Mouse (Mus musculus): ENCODE measurements around the gene Kctd7. TPM values are rescaled to one million over a fixed set of nuclear protein-coding genes. Genes with fewer than 3 reads are reported as not detected.

The Kctd7 gene
- polyA plus RNA-seq, 1 experiment from 2014 or later: 12.2 TPM

DNA sequence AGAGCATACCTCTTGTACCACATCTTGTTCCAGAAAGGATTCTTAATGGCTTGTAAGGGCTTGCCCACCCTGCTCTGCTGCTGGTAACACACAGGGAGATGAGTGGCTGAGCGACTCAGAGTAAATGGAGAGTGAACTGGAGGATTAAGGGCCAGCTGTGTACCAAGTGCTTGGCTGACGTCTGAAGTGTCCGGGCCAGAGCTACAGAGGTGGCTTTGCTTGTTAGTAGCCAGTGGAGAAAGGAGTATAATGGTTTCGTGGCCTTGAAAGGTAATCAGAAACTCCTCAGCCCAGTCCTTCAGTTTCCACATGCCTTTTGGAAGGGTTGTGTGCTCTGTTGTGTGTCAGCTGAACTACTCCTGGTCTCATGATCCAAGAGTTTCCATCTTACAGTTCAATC is 33.2 kb downstream of the Kctd7 start:
- ATAC-seq (ENCODE audit: low FRiP score, low read depth): no peak
- WGBS: 74% methylated on average over 4 of the region's 4 CpGs

DNA sequence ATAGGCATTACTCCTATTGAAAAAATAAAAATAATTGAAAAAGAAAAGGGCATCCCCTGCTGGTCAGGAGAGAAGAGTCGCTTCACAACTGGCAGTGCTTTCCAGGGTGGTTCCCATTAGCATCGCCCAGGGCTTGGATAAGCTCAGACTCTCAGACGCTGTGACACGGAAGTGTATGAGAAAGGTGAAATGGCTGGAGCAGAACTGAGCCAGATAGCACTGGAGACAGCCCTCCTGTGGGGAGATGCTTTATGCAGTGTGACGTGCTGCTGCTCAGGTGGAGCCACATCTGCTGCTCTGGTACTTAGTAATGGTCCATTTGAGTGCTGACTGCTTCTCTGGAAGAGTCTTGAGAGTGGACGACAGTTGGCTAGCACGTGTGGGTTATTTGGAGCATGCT is 35.7 kb downstream of the Kctd7 start:
- Histone ChIP-seq H3K9me3 (no peaks in the 10 kb centered on the region), H3K4me1 (no peaks in the 10 kb centered on the region), H3K4me2 (replicated peaks) (no peak overlapping the region), H3K27me3 (replicated peaks) (no peaks in the 10 kb centered on the region), H3K36me3 (no peaks in the 10 kb centered on the region), H3K9ac (no peak overlapping the region), H3K27ac (no peak overlapping the region), H3K4me3 (no peak overlapping the region)
- ATAC-seq (ENCODE audit: low FRiP score, low read depth): no peak
- WGBS: 67% methylated on average over 7 of the region's 7 CpGs

More for the DNA sequence above, 33.2 kb downstream of the Kctd7 start:
- H3K27me3 ChIP-seq (replicated peaks): no peaks in the 10 kb centered on the region
- H3K36me3 ChIP-seq: no peaks in the 10 kb centered on the region
- no peak overlapping the region for H3K27ac ChIP-seq
- H3K4me2 ChIP-seq (replicated peaks): no peak overlapping the region
- no peak overlapping the region for H3K4me3 ChIP-seq
- peaks cover 5% of the 10 kb centered on the region for H3K4me1 ChIP-seq
- no peaks in the 10 kb centered on the region for H3K9me3 ChIP-seq
- no peak overlapping the region for H3K9ac ChIP-seq

DNA sequence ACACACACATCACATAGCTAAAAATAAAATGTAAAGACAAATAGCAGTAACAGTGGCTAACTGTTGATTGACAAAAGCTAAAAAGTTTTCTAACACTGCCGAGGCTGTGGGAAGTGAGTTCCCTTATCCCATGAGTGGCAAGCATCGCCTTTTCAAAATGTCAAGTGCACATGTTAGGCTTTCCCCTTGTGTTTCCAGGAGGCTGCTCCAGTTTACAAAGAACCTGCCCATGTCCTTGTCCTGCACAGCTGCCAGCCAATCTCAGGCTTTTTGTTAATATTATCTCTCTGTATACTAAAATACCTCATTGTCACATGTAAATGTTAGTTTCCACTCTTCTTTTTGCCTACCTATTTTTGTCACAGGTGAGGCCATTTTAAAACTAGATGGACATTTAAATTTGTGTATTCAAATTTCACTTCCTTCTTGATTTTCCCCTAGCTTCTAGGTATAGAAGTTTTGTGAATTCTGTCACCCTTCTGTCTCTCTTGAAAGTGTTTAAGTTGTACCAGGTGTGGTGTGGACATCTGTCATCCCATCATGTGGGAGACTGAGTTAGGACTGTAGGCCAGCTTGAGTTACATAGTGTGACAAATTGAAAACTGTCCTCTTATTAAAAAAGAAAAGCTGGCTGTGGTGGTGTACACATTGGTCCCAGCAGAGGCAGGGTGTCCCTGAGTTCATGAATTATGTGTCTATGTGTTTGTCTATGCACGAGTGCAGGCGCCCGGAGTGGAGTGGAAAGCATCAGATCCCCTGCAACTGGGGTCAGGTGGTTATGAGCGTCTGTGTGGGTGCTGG is 37.3 kb downstream of the Kctd7 start:
- 91% methylated on average over 6 of the region's 6 CpGs for WGBS
- Histone ChIP-seq H3K4me3 (no peak overlapping the region), H3K4me2 (replicated peaks) (no peak overlapping the region), H3K9me3 (no peaks in the 10 kb centered on the region), H3K27me3 (replicated peaks) (no peaks in the 10 kb centered on the region), H3K9ac (no peak overlapping the region), H3K36me3 (no peaks in the 10 kb centered on the region), H3K4me1 (no peaks in the 10 kb centered on the region), H3K27ac (no peak overlapping the region)
- no peak for ATAC-seq (ENCODE audit: low FRiP score, low read depth)

DNA sequence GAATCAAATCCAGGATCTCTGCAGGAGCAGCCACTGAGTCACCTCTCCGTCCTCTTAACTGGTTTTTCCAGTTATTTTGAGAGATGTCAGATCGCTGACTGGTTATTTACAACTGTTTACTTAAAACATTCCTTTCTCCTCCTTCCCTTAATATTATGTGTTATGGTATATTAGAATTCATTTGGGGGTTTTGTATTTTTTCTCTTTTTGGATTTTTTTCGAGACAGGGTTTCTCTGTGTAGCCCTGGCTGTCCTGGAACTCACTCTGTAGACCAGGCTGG is 37.8 kb downstream of the Kctd7 start:
- no peak overlapping the region for H3K27ac ChIP-seq
- no peaks in the 10 kb centered on the region for H3K36me3 ChIP-seq
- no peaks in the 10 kb centered on the region for H3K4me1 ChIP-seq
- no peak overlapping the region for H3K4me2 ChIP-seq (replicated peaks)
- no peak overlapping the region for H3K9ac ChIP-seq
- no peaks in the 10 kb centered on the region for H3K27me3 ChIP-seq (replicated peaks)
- H3K4me3 ChIP-seq: no peak overlapping the region
- no peaks in the 10 kb centered on the region for H3K9me3 ChIP-seq
- 87% methylated on average over 3 of the region's 3 CpGs for WGBS
- no peak for ATAC-seq (ENCODE audit: low FRiP score, low read depth)

DNA sequence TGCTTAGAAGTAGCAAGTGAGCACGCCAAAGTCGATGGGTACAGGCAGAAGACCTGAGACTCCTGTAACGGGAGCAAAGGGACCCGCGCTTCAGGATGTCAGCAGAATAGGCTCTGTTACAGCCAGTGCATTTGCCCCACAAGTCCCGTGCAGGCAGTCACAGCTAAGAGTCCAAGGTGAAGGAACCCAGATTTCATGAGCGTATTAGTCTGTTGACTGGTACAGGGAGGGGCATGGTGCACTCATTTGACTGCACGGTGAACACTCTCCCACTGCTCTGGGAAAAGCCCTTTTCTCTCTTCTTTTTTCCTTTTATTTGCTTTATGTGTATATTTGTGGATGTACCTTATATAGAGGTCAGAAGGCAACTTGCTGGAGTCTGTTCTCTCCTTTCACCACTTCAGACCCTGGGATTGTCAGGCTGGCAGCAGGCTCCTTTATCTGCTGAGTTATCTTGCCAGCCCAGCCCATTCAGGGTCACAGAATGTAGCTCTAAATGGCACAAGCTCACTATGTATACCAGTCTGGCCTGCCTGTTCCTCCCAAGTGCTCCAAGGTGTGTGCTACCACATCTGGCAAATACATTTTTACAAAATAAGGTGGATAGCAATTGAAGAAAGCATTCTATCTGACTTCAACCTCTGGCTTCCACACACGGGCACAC is 39.7 kb downstream of the Kctd7 start:
- Histone ChIP-seq H3K27me3 (replicated peaks) (no peaks in the 10 kb centered on the region), H3K9me3 (no peaks in the 10 kb centered on the region), H3K27ac (no peak overlapping the region), H3K4me3 (no peak overlapping the region), H3K9ac (no peak overlapping the region), H3K4me1 (no peaks in the 10 kb centered on the region), H3K36me3 (peaks cover 5% of the 10 kb centered on the region; the same call in 1 of the 2 replicates), H3K4me2 (replicated peaks) (no peak overlapping the region)
- ATAC-seq (ENCODE audit: low FRiP score, low read depth): no peak
- 88% methylated on average over 9 of the region's 9 CpGs for WGBS

DNA sequence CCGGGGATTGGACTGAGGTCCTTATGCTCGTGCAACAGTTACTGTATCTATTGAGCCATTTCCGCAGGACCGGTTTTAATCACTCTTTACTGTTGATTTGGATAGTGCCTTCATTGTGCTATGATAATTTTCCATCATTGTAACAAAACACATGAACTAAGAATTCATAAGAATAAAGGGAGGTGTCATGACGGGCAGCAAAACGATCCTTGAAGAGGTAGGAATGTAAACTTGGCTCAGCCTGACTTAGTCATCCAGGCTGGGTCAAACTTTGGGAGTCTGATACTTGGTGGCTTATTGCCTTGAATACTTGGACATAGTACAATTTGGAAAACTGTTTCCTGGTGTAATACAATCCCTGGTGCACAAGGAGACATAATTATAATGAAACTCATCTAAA is 40.7 kb downstream of the Kctd7 start:
- WGBS: 90% methylated on average over 6 of the region's 6 CpGs
- no peak overlapping the region for H3K9ac ChIP-seq
- H3K36me3 ChIP-seq: peaks cover 15% of the 10 kb centered on the region; the same call in 1 of the 2 replicates
- no peak overlapping the region for H3K27ac ChIP-seq
- H3K4me3 ChIP-seq: no peak overlapping the region
- H3K9me3 ChIP-seq: no peaks in the 10 kb centered on the region
- H3K4me1 ChIP-seq: no peaks in the 10 kb centered on the region
- no peaks in the 10 kb centered on the region for H3K27me3 ChIP-seq (replicated peaks)
- no peak for ATAC-seq (ENCODE audit: low FRiP score, low read depth)
- no peak overlapping the region for H3K4me2 ChIP-seq (replicated peaks)

DNA sequence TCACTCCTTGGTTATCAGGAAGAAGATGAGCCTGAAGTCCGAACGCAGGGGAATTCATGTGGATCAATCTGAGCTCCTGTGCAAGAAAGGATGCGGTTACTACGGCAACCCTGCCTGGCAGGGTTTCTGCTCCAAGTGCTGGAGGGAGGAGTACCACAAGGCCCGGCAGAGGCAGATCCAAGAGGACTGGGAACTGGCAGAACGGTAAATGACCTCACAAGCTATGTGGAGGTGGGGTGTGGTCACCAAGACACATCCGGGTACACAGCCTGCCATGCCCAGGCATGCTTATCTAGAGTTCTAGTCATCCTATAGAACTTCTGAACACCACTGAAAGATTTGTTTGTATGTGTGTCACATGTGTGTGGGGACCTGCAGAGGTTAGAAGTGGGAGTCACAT is 42.7 kb downstream of the Kctd7 start:
- WGBS: 62% methylated on average over 7 of the region's 7 CpGs
- Histone ChIP-seq H3K4me2 (replicated peaks) (no peak overlapping the region), H3K4me1 (no peaks in the 10 kb centered on the region), H3K36me3 (peaks cover 28% of the 10 kb centered on the region), H3K27ac (peak overlapping the region; percentile 23; the same call in 1 of the 2 replicates), H3K9ac (no peak overlapping the region), H3K9me3 (no peaks in the 10 kb centered on the region), H3K27me3 (replicated peaks) (no peaks in the 10 kb centered on the region), H3K4me3 (no peak overlapping the region)
- no peak for ATAC-seq (ENCODE audit: low FRiP score, low read depth)

DNA sequence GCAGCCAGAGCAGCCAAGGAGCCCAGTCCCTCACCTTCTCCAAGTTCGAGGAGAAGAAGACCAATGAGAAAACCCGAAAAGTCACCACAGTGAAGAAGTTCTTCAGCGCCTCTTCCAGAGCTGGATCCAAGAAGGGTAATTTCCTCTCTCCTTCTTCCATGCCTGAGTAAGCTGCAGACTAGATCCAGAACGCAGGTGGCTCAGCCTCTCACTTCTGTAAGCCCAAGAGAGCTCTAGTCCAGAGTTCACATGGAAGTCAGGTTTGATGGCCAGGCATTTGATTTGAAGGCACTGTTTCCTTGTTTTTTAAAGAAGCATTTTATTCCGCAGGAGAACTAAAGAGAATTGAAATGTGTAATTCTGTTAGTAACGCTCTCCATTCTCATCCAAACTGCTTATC is 46.2 kb downstream of the Kctd7 start:
- Histone ChIP-seq H3K4me2 (replicated peaks) (no peak overlapping the region), H3K4me1 (no peaks in the 10 kb centered on the region), H3K27me3 (replicated peaks) (no peaks in the 10 kb centered on the region), H3K27ac (no peak overlapping the region), H3K9ac (no peak overlapping the region), H3K9me3 (no peaks in the 10 kb centered on the region), H3K36me3 (peaks cover 41% of the 10 kb centered on the region), H3K4me3 (no peak overlapping the region)
- WGBS: 91% methylated on average over 6 of the region's 6 CpGs
- no peak for ATAC-seq (ENCODE audit: low FRiP score, low read depth)

DNA sequence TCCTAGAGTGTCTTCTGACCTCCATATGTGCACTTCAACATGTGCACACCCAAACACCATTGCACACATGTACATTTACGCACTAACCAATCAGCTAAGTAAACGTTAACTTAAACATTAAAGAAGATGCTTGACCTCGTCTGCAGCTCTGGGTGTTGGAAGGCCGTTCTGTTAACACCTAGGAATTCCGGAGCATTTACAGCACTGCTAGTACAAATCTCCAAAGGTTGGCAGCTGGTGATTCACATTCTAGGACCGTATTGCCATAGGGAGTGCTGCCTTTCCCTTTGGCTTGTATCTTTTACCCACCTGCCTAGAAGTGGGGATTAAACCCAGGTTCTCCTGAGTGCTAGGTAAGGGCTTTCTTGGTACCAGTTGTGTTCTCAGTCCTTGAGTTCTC is 47.2 kb downstream of the Kctd7 start:
- no peak overlapping the region for H3K9ac ChIP-seq
- WGBS: 86% methylated on average over 6 of the region's 6 CpGs
- H3K4me3 ChIP-seq: no peak overlapping the region
- no peaks in the 10 kb centered on the region for H3K4me1 ChIP-seq
- H3K9me3 ChIP-seq: no peaks in the 10 kb centered on the region
- ATAC-seq (ENCODE audit: low FRiP score, low read depth): no peak
- no peak overlapping the region for H3K4me2 ChIP-seq (replicated peaks)
- no peaks in the 10 kb centered on the region for H3K27me3 ChIP-seq (replicated peaks)
- no peak overlapping the region for H3K27ac ChIP-seq
- peaks cover 41% of the 10 kb centered on the region for H3K36me3 ChIP-seq

DNA sequence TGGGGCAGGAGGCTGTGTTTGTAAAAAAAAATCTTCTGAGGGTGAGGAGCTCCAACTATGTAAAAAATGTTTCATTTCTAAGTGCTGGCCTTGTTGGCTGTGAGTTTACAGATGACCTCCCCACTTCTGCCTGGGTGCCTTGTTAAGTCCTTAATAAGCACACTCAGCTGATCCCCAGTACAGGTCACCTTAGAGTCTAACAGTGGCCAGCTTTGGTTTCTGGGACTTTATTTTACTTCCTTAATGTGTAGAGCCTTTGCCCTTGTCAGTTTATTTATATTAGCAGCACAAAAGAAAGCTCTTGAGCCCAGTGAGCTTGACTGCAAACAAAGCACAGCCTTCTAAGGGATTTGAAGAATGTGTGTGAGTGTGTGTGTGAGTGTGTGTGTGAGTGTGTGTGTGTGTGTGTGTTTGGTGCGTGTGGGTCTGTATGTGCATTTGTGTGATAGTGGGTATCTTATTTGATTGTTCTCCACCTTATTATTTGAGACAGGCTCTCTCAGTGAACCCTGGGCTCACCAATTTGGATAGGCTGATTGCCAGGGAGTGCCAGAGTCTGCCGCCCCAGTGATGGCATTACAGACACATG is 47.8 kb downstream of the Kctd7 start:
- Histone ChIP-seq H3K4me3 (no peak overlapping the region), H3K27me3 (replicated peaks) (no peaks in the 10 kb centered on the region), H3K36me3 (peaks cover 43% of the 10 kb centered on the region)

DNA sequence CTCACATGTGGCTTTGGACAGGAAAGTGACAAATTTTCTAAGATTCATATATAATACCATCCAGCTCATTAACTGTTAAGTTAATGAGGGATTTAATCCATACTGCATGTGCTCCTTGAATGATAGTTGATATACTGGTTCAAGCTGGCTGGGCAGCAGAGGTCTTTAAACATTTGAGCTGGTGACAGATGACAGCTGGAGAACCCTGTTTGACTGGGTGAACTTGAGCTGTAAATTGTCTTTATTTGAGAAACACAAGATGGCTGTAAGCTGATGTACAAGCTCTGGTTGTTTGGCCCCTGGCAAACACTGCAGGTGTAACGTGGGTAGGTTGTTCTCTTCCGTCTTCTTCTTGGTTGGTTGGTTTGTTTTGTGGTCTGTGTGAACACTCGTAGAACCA is 49.1 kb downstream of the Kctd7 start:
- Histone ChIP-seq H3K36me3 (peaks cover 55% of the 10 kb centered on the region), H3K9me3 (no peaks in the 10 kb centered on the region), H3K4me2 (replicated peaks) (no peak overlapping the region), H3K9ac (no peak overlapping the region), H3K4me1 (no peaks in the 10 kb centered on the region), H3K4me3 (no peak overlapping the region), H3K27me3 (replicated peaks) (no peaks in the 10 kb centered on the region), H3K27ac (no peak overlapping the region)
- no peak for ATAC-seq (ENCODE audit: low FRiP score, low read depth)
- 90% methylated on average over 3 of the region's 3 CpGs for WGBS

More for the DNA sequence above, 47.8 kb downstream of the Kctd7 start:
- Histone ChIP-seq H3K9me3 (no peaks in the 10 kb centered on the region), H3K4me1 (no peaks in the 10 kb centered on the region), H3K27ac (no peak overlapping the region), H3K4me2 (replicated peaks) (no peak overlapping the region), H3K9ac (no peak overlapping the region)
- 81% methylated on average over 2 of the region's 2 CpGs for WGBS
- ATAC-seq (ENCODE audit: low FRiP score, low read depth): no peak

DNA sequence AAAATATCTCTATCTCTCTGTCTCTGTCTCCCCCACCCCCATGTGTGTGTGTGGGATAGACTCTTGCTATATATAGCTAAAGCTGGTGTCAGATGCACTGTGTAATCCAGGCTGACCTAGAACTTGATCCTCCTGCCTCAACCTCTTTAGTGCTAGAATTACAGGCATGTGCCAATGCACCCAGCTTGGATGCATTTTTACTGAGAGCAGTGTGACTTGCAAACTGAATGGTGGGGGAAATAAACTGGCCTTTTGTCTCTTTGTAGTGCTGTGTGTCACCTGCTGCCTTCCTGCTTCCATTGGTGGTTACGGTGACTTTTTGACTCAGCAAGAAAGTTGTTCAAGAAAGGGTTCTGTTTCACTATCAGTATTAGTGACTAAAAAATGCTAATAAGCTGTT is 51.6 kb downstream of the Kctd7 start:
- no peak overlapping the region for H3K27ac ChIP-seq
- H3K36me3 ChIP-seq: peaks cover 47% of the 10 kb centered on the region
- no peak for ATAC-seq (ENCODE audit: low FRiP score, low read depth)
- H3K9me3 ChIP-seq: no peaks in the 10 kb centered on the region
- no peak overlapping the region for H3K4me2 ChIP-seq (replicated peaks)
- H3K9ac ChIP-seq: no peak overlapping the region
- H3K27me3 ChIP-seq (replicated peaks): no peaks in the 10 kb centered on the region
- no peaks in the 10 kb centered on the region for H3K4me1 ChIP-seq
- H3K4me3 ChIP-seq: no peak overlapping the region
- 71% methylated on average over 1 of the region's 1 CpGs for WGBS
